Mouse (Mus musculus) thymus, adult 18-20 months (tissue): Measurements from ENCODE around the gene Plch1.
A peak's percentile ranks its signal among the peaks of the same experiment; 100 is the strongest.

ENCODE experiments used
- DNase-seq, 2 experiments: peaks; one replicate each; pipeline ENCODE4 v3.0.0; 2022; ENCODE audit warnings: mixed read lengths in 2 of 2

Gene Plch1

DNA sequence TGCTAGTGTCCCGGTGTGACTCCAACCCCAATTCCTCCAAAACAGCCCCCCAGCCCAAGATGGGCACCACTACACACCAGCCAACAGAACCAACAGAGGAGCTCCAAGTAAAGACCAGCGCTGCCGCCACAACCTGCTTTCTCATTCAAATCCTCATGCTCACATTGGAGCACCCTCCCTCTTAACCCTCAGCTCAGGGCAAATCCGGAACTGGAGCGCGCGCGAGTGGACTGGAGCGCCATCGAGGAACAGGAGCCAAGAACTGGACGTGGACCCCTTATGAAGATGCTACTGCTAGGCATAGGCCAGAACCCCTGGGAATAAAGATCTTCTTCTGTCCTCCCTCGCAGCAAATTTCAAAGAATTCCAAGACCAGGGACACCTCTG is at the start of gene Plch1:
Plch1 (minus strand) TSS at position 164 of the 387 bp plus-strand sequence.
- DNase-seq = no peak

DNA sequence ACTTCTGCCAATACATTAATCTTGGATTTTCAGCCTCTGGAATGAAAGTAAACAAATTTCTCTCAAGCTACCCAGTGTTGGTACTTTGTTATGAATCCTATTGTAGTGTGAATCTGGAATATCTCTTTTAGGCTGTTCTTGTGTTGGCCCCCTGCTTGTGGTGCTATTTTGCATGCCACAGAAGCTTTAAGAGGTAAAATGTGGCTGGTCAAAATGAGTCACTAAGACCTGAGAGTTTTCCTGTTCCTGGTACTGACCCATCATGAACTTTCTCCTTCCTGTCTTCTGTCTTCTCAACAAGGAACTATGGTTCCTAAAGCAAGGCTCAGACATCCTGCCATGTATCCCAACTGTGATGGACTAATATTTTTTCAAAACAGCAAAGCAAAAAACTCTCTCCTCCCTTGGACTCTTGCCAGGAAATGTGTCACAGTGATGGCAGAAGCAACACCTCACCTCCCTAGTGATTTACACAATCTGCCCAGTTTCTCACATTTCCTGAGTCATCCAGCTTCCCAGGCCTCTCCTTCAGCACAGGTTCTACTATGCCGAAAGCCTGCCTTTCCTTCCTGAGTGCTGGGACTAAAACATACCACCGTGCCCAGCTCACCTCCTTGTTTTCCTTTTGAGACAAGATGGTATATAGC is 42.1 kb upstream of the Plch1 start:
- DNase-seq = no peak

GRCm38 (mm10) chr3:63938928-63939327 is 39.7 kb upstream of the Plch1 start:
- no peak for DNase-seq

- DNase-seq = peak; percentile 60 to 61
These were observed 29.9 kb upstream of the Plch1 start, which contains the start of gene E130311K13Rik for GRCm38 (mm10) chr3:63928878-63929859. E130311K13Rik (minus strand) TSS chr3:63929472.

GRCm38 (mm10) chr3:63919634-63920033 is 20.4 kb upstream of the Plch1 start:
- no peak for DNase-seq

DNA sequence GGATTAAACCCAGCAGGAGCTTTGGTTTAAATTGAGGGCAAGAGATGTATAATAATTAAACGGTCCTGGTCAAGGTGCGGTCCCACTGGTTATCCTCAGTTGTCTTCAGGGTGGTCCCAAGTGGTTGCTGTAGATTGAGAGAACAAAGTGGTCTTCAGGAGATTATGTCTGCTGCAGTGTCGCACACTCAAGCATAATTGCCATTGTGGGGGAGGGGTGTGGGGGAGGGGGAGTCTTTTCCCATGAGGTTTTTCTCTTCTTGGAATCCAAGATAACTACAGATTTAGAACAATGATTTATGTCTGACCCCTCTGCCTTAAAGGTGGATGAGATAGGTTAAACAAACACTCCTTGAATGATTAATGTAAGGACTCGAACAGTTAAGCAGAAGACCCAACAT is 11.0 kb upstream of the Plch1 start:
- DNase-seq = no peak

- no peak for DNase-seq
These were observed 6.0 kb upstream of the Plch1 start for GRCm38 (mm10) chr3:63905241-63905640.

DNA sequence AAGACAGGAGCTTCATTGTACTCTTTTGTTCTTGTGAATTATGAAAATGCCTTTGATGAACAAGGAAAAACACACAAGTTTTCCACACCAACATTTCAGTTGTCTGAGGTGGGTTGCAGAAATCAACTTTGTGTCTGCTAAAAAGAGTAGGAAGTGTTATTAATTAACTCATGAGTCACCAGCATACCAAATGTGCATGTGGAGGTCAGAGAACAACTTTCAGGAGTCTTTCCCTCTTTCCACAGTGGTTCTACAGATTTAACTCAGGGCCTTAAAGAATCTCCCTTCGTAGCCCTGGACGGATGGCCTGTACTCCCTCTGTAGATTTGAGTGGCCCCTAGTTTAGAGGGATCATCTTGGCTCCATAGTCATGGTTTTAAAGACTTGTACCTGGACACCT is 4.9 kb upstream of the Plch1 start:
- DNase-seq = no peak

- DNase-seq = no peak
These were observed 824 bp upstream of the Plch1 start for GRCm38 (mm10) chr3:63900021-63900571.

- DNase-seq = peak; percentile 12 to 14
These were observed 527 bp downstream of the Plch1 start for GRCm38 (mm10) chr3:63898581-63899308.

- DNase-seq = no peak
These were observed 2.1 kb downstream of the Plch1 start for GRCm38 (mm10) chr3:63897177-63897576.

GRCm38 (mm10) chr3:63896303-63896702 is 3.0 kb downstream of the Plch1 start:
- no peak for DNase-seq

DNA sequence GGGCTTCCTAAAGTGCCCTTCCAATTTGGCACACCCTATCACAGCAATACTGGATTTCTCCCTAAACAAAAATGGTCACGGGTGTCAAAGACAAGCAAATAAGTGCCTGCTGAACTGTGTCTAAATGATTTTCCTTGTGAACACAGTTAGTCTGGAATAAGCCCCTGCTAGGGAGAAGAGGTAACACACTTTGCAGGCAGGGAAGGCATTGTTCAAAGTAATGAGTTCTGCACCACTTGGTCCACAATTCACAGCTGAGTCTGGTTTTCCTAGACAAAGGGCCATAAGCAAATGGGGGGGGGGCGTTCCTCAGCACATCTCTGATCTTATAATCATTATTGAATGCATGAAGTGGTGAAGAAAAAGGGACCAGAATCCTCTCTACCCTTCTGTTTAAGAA is 3.5 kb downstream of the Plch1 start:
- DNase-seq = no peak

GRCm38 (mm10) chr3:63893677-63894076 is 5.6 kb downstream of the Plch1 start:
- no peak for DNase-seq

DNA sequence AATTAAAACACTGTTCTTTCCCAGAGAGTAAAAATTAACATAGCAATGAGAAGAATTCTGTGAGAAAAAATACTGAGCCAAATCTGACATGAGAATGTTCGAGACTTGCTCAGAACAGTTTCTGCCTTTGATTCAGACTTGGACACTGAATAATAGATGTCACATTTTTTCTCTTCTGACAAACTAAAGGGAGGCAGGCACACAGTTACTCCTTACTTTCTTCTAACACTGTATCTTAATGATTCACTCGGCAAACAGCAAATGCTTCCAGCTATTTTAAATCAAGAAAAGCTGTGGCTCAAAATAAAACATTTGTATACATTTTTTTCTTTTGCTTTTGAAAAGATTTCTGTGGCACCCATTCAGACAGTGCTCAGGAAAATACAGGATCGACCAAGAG is 7.1 kb downstream of the Plch1 start:
- no peak for DNase-seq

- no peak for DNase-seq
These were observed 18.2 kb downstream of the Plch1 start for GRCm38 (mm10) chr3:63881065-63881464.

GRCm38 (mm10) chr3:63878995-63879666 is 20.1 kb downstream of the Plch1 start:
- no peak for DNase-seq

DNA sequence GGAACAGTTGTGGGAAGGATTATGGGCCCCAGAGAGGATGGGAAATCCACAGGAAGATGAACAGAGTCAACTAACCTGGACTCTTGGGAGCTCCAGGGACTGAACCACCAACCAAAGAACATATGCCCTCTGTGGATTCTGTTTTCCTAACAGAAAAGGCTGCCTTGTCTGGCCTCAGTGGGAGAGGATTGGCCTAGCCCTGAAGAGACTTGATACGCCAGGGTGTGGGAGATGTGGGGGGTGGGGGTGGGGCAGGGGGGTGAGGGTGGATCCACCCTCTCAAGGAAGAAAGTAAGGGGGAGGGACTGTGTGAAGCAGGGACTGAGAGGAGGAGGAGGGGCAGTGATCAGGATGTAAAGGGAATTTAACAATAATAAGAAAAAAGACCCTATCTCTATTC is 26.5 kb downstream of the Plch1 start:
- DNase-seq = no peak

DNA sequence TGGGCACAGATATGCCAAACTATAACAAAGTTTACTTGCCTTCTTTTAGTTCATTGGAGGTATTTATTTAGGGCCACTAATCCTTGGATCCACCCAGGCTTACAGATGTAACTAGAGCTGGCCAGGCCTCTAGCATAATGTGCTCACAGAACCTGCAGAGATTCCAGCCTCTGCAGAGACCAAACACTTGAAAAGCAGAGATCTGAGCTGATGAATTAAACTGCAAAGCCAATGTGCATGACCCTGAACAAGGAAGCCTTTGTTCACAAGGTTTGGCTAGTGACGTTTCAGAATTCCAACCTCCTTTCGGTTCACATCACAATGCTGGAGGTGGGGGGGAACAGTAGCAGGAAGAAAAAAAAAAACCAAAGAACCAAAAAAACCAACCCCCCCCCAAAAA is 28.0 kb downstream of the Plch1 start:
- no peak for DNase-seq

GRCm38 (mm10) chr3:63868285-63868684 is 31.0 kb downstream of the Plch1 start:
- no peak for DNase-seq

- DNase-seq = no peak
These were observed 34.2 kb downstream of the Plch1 start for GRCm38 (mm10) chr3:63865069-63865468.

- no peak for DNase-seq
These were observed 36.6 kb downstream of the Plch1 start for GRCm38 (mm10) chr3:63862716-63863115.
